Mouse (Mus musculus) heart, embryonic 10.5 days (tissue): ENCODE data around the gene Itch. TPM values are rescaled to one million over a fixed set of nuclear protein-coding genes. Genes with fewer than 3 reads are reported as not detected.
A peak's percentile ranks its signal among the peaks of the same experiment; 100 is the strongest.

ENCODE experiments used
- DNase-seq: peaks from one replicate; pipeline ENCODE4 v3.0.0-alpha.2; 2017; ENCODE audit warnings: low spot score
- H3K27ac ChIP-seq: fragments of 300-500 bp; sonication (generic); 2 replicates; pipeline ENCODE4 v1.5.1; 2016; ENCODE audit warnings: mild to moderate bottlenecking
- H3K27me3 ChIP-seq: fragments of 300-500 bp; sonication (generic); 2 replicates; pipeline ENCODE4 v1.6.1; 2016; ENCODE audit warnings: mild to moderate bottlenecking; ENCODE audit not compliant: poor library complexity, insufficient read depth, severe bottlenecking
- H3K36me3 ChIP-seq: fragments of 300-500 bp; sonication (generic); 2 replicates; pipeline ENCODE4 v1.6.1; 2016; ENCODE audit warnings: mild to moderate bottlenecking, moderate library complexity
- H3K4me1 ChIP-seq: fragments of 300-500 bp; sonication (generic); 2 replicates; pipeline ENCODE4 v1.6.1; 2016; ENCODE audit warnings: mild to moderate bottlenecking
- H3K4me3 ChIP-seq: fragments of 300-500 bp; sonication (generic); 2 replicates; pipeline ENCODE4 v1.5.1; 2016; ENCODE audit warnings: mild to moderate bottlenecking, moderate library complexity
- H3K9me3 ChIP-seq: fragments of 300-500 bp; sonication (generic); 2 replicates; pipeline ENCODE4 v1.6.1; 2016; ENCODE audit warnings: mild to moderate bottlenecking, moderate library complexity
- WGBS: fragments of 180-500 bp; shearing (Covaris S2); methylation state at CpG from one replicate; pipeline ENCODE4 v1.1.7; 2016; 5-methylcytosine and 5-hydroxymethylcytosine counted together
- polyA plus RNA-seq: library from polyadenylated mRNA; unstranded; fragments of >200 nt; fragmentation: Nextera tagmentation; extraction: Ambion mirVana; gene quantifications from 2 replicates; pipeline ENCODE4 v1.2.1, GENCODE M21; 2016

The Itch gene
- polyA plus RNA-seq, 1 experiment from 2014 or later = 45.1 TPM

DNA sequence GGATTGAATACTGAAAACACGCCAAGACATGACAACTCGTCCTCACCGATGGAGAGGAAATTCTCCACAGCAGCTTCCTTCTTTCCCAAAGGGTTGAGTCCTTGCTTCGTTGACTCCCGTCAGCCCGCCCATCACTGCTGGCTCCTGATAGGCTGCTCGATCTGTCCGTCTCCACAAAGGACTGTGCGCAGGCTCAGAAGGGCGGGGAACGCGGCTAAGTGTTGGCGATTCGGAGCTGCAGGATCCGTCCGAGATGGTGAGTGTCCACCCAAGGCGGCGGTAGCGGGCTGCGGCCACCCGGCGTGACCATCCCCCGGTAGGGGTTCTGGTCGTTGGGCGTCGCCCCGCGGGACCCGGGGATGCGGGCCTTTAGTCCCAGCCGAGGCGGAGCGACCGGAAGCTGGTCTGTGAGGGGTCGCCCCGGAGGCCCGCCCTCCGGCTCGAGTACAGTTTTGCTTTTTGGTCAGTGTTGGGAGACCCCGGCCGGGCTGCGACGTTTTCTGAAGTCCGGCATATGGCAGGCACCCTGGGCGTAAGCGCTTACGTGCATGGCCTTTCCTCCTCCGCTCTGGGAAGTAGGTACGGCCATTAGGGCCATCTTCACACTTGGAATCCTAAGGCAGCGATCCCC lies 103.2 kb downstream of the Itch start, which contains the start of gene Dynlrb1:
TSS of gene Dynlrb1 (plus strand) at position 172 of the 631 bp plus-strand sequence.
- H3K4me1 ChIP-seq = peaks cover 23% of the 10 kb centered on the region
- DNase-seq = peak; percentile 99
- peaks cover 9% of the 10 kb centered on the region for H3K36me3 ChIP-seq
- H3K9me3 ChIP-seq = no peaks in the 10 kb centered on the region
- H3K27me3 ChIP-seq = no peaks in the 10 kb centered on the region
- under 1% methylated on average over 50 of the region's 50 CpGs for WGBS
- peak within 1 kb of the TSS; percentile 95 for H3K27ac ChIP-seq
- peak within 1 kb of the TSS; percentile 83 for H3K4me3 ChIP-seq

DNA sequence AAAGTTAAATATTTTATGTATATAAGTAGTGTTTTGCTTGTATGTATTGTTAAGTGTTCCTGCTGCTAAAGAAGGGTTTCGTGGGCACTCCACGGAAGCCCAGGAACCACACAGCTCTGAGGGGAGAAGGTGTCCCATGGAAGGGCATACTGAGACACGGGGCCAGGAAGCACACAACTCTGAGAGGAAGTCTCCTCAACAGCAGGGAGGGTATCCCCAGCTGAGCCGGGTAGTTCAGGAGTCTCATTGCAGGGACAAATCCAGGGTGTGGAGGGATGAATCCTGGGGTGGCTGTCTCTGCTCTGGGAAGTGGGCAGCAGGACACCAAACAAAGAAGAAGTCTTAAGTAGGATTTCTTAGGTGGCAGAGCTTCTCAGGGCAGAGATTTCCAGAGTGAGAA lies 104.0 kb downstream of the Itch start:
- Histone ChIP-seq H3K4me3 (peak overlapping the region; percentile 83), H3K36me3 (peaks cover 10% of the 10 kb centered on the region), H3K9me3 (no peaks in the 10 kb centered on the region), H3K4me1 (peaks cover 23% of the 10 kb centered on the region), H3K27ac (peak overlapping the region; percentile 95), H3K27me3 (no peaks in the 10 kb centered on the region)
- WGBS = 13% methylated on average over 4 of the region's 4 CpGs
- no peak for DNase-seq

DNA sequence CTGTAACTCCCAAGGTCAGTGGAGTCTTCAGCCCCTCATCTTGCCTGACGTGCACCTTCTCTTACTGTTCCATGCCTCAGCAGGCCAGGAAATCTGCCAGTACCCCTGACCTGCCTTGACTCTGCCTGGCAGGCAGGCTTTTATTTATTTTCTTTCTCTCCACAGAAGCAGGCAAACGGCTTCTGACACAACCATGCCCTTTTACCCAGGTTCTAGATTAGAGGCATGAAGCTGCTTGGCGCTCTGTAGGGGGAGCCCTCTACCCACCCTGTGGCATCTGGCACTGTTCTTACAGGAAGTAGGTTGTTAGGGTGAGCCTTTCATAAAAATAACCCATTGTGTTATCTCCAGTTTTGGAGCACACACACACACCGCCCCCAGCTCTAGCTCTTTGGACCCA lies 107.6 kb downstream of the Itch start:
- Histone ChIP-seq H3K9me3 (no peaks in the 10 kb centered on the region), H3K4me3 (no peak overlapping the region), H3K4me1 (peaks cover 32% of the 10 kb centered on the region), H3K27ac (no peak overlapping the region), H3K27me3 (no peaks in the 10 kb centered on the region), H3K36me3 (peaks cover 46% of the 10 kb centered on the region)
- 75% methylated on average over 4 of the region's 4 CpGs for WGBS
- no peak for DNase-seq

GRCm38 (mm10) chr2:155242296-155242855 lies 109.1 kb downstream of the Itch start:
- DNase-seq = no peak

GRCm38 (mm10) chr2:155246231-155246630 lies 112.9 kb downstream of the Itch start:
- Histone ChIP-seq H3K27ac (no peak overlapping the region), H3K4me1 (peaks cover 13% of the 10 kb centered on the region; the same call in 1 of the 2 replicates), H3K4me3 (no peak overlapping the region), H3K27me3 (no peaks in the 10 kb centered on the region), H3K36me3 (peaks cover 90% of the 10 kb centered on the region), H3K9me3 (no peaks in the 10 kb centered on the region)
- DNase-seq = no peak
- 67% methylated on average over 4 of the region's 4 CpGs for WGBS

More at GRCm38 (mm10) chr2:155242296-155242855, 109.1 kb downstream of the Itch start:
- Histone ChIP-seq H3K4me1 (peaks cover 32% of the 10 kb centered on the region), H3K9me3 (no peaks in the 10 kb centered on the region), H3K27me3 (no peaks in the 10 kb centered on the region), H3K36me3 (peaks cover 59% of the 10 kb centered on the region), H3K4me3 (no peak overlapping the region), H3K27ac (no peak overlapping the region)
- 75% methylated on average over 7 of the region's 7 CpGs for WGBS

DNA sequence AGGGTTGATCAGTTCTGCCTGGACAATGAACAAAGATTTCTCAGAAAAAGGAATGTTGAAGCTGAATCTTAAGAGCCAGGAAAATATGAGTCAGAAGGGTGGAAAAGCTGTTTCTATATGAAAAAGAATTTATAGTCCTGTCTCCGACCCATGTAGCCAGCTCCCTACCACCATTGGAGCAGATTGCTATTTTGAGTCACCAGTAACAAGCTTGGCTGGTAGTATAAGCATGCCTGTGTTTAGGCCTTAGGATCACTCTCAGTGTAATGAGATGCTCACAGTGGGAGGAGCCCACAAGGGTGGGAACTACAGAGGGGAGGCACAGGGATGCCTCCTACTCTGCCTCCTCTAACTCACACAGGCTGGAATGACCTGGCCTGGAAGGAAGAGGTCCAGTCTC lies 114.9 kb downstream of the Itch start:
- no peaks in the 10 kb centered on the region for H3K9me3 ChIP-seq
- H3K36me3 ChIP-seq = peaks cover 85% of the 10 kb centered on the region
- DNase-seq = no peak
- H3K27me3 ChIP-seq = no peaks in the 10 kb centered on the region
- no peak overlapping the region for H3K27ac ChIP-seq
- no peak overlapping the region for H3K4me3 ChIP-seq
- peaks cover 10% of the 10 kb centered on the region; the same call in 1 of the 2 replicates for H3K4me1 ChIP-seq
- 97% methylated on average over 1 of the region's 1 CpGs for WGBS

GRCm38 (mm10) chr2:155248718-155249117 lies 115.4 kb downstream of the Itch start:
- peaks cover 10% of the 10 kb centered on the region; the same call in 1 of the 2 replicates for H3K4me1 ChIP-seq
- H3K27me3 ChIP-seq = no peaks in the 10 kb centered on the region
- H3K9me3 ChIP-seq = no peaks in the 10 kb centered on the region
- H3K36me3 ChIP-seq = peaks cover 80% of the 10 kb centered on the region
- 87% methylated on average over 2 of the region's 2 CpGs for WGBS
- H3K4me3 ChIP-seq = no peak overlapping the region
- DNase-seq = no peak
- H3K27ac ChIP-seq = no peak overlapping the region

DNA sequence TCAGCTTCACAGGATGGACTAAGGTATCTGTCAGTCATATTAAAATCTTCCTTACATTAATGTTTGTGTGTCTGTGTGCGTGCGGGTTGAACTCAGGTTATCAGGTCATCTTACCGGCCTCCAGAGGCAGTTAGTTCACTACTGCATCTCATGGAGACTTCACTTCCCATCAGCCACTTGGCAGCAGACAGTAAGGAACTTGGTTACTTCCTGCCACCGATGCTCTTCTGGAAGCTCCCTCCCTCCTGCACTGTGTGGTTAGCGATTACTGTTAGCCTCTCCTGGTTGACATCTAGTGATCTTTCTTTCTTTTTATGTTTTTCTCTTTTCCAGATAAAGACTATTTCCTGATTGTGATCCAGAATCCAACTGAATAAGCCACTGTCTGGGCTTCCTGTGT lies 116.3 kb downstream of the Itch start:
- H3K27ac ChIP-seq = no peak overlapping the region
- no peak for DNase-seq
- WGBS = 83% methylated on average over 5 of the region's 5 CpGs
- H3K9me3 ChIP-seq = no peaks in the 10 kb centered on the region
- H3K4me1 ChIP-seq = peaks cover 10% of the 10 kb centered on the region; the same call in 1 of the 2 replicates
- peaks cover 71% of the 10 kb centered on the region for H3K36me3 ChIP-seq
- H3K27me3 ChIP-seq = no peaks in the 10 kb centered on the region
- H3K4me3 ChIP-seq = no peak overlapping the region

GRCm38 (mm10) chr2:155265526-155265925 lies 132.2 kb downstream of the Itch start:
- 91% methylated on average over 6 of the region's 6 CpGs for WGBS

GRCm38 (mm10) chr2:155266896-155267295 lies 133.6 kb downstream of the Itch start:
- Histone ChIP-seq H3K27me3 (no peaks in the 10 kb centered on the region), H3K36me3 (no peaks in the 10 kb centered on the region), H3K9me3 (0 out of 2 replicates have a peak, but pooled peaks cover 3% of the 10 kb centered on the region), H3K4me1 (no peaks in the 10 kb centered on the region), H3K4me3 (no peak overlapping the region), H3K27ac (no peak overlapping the region)
- no peak for DNase-seq
- 82% methylated on average over 5 of the region's 5 CpGs for WGBS

More at GRCm38 (mm10) chr2:155265526-155265925, 132.2 kb downstream of the Itch start:
- Histone ChIP-seq H3K27me3 (no peaks in the 10 kb centered on the region), H3K4me1 (no peaks in the 10 kb centered on the region), H3K4me3 (no peak overlapping the region), H3K36me3 (no peaks in the 10 kb centered on the region), H3K27ac (no peak overlapping the region), H3K9me3 (0 out of 2 replicates have a peak, but pooled peaks cover 3% of the 10 kb centered on the region)
- no peak for DNase-seq

- H3K36me3 ChIP-seq = no peaks in the 10 kb centered on the region
- no peaks in the 10 kb centered on the region for H3K27me3 ChIP-seq
- peaks cover 7% of the 10 kb centered on the region for H3K4me1 ChIP-seq
- H3K27ac ChIP-seq = no peak overlapping the region
- no peaks in the 10 kb centered on the region for H3K9me3 ChIP-seq
- no peak for DNase-seq
- 85% methylated on average over 6 of the region's 6 CpGs for WGBS
- H3K4me3 ChIP-seq = no peak overlapping the region
Measured at GRCm38 (mm10) chr2:155271957-155272356, 138.6 kb downstream of the Itch start.

GRCm38 (mm10) chr2:155272396-155273170 lies 139.3 kb downstream of the Itch start:
- no peak for DNase-seq

DNA sequence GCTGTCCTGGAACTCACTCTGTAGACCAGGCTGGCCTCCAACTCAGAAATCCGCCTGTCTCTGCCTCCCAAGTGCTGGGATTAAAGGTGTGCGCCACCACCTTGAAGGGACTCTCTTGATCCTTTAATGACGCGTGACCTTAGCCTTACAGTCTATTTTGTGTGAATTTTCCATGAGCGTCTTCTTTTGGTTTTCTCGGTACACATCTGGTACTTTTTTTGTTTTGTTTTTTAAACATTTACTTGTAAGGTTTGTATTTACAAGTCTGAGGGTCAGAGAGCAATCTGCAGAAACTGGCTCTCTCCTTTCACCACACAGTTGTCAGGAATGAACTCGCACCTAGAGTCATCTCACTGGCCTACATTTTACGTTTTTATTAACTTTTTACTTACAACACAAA lies 140.3 kb downstream of the Itch start:
- Histone ChIP-seq H3K36me3 (peaks cover 11% of the 10 kb centered on the region), H3K9me3 (no peaks in the 10 kb centered on the region), H3K27ac (no peak overlapping the region), H3K4me1 (peaks cover 16% of the 10 kb centered on the region), H3K27me3 (no peaks in the 10 kb centered on the region), H3K4me3 (no peak overlapping the region)
- WGBS = 85% methylated on average over 8 of the region's 8 CpGs
- DNase-seq = no peak

More at GRCm38 (mm10) chr2:155272396-155273170, 139.3 kb downstream of the Itch start:
- Histone ChIP-seq H3K4me3 (no peak overlapping the region), H3K4me1 (peaks cover 13% of the 10 kb centered on the region), H3K27me3 (no peaks in the 10 kb centered on the region), H3K9me3 (no peaks in the 10 kb centered on the region), H3K27ac (no peak overlapping the region), H3K36me3 (peaks cover 1% of the 10 kb centered on the region)
- 66% methylated on average over 10 of the region's 10 CpGs for WGBS
